Mouse (Mus musculus): ENCODE data around the gene Pnkp. TPM values are rescaled to one million over a fixed set of nuclear protein-coding genes. Genes with fewer than 3 reads are reported as not detected.

Gene Pnkp
- polyA plus RNA-seq, 1 experiment from 2014 or later: 39.8 TPM

DNA sequence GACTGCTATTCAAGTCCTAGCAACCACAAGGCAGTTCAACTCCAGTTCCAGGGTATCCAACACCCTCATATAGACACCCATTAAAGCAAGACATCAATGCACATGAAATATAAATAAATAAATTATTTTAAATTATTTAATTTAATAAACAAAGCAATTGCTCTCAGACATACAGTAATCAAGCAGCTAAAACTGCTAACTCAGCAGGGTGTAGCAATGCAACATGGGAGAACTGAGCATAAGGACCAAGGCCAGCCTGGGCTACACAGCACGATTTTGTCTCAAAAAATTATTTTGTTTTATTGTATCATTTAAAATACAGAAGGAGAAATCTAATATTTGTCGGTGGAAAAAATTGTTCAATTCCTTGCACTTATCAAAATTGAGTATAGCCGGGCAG is 37.2 kb downstream of the Pnkp start:
- 90% methylated on average over 3 of the region's 3 CpGs for WGBS
- DNase-seq (ENCODE audit: extremely low spot score, low spot score): no peak
- Histone ChIP-seq H3K4me3 (no peak overlapping the region), H3K9me3 (no peaks in the 10 kb centered on the region), H3K36me3 (replicated peaks) (peaks cover 36% of the 10 kb centered on the region), H3K27me3 (ENCODE audit: poor library complexity, severe bottlenecking) (no peaks in the 10 kb centered on the region), H3K4me1 (peaks cover 73% of the 10 kb centered on the region), H3K27ac (peak overlapping the region; percentile 98)

- no peaks in the 10 kb centered on the region for H3K9me3 ChIP-seq
- H3K27me3 ChIP-seq (ENCODE audit: poor library complexity, severe bottlenecking): no peaks in the 10 kb centered on the region
- peaks cover 38% of the 10 kb centered on the region for H3K36me3 ChIP-seq (replicated peaks)
- 61% methylated on average over 7 of the region's 7 CpGs for WGBS
- DNase-seq (ENCODE audit: extremely low spot score, low spot score): no peak
- peaks cover 78% of the 10 kb centered on the region for H3K4me1 ChIP-seq
- H3K27ac ChIP-seq: peak overlapping the region; percentile 98
- peak overlapping the region; percentile 74 for H3K4me3 ChIP-seq
Measured at GRCm38 (mm10) chr7:44895206-44895592, 38.3 kb downstream of the Pnkp start.

GRCm38 (mm10) chr7:44895593-44896434 is 38.9 kb downstream of the Pnkp start, which contains the start of gene Fuz:
Fuz (plus strand) TSS chr7:44896079.
- Histone ChIP-seq H3K9me3 (no peaks in the 10 kb centered on the region), H3K4me1 (peaks cover 78% of the 10 kb centered on the region), H3K36me3 (replicated peaks) (peaks cover 38% of the 10 kb centered on the region), H3K4me3 (peak within 1 kb of the TSS; percentile 74), H3K27ac (peak within 1 kb of the TSS; percentile 98), H3K27me3 (ENCODE audit: poor library complexity, severe bottlenecking) (no peaks in the 10 kb centered on the region)
- DNase-seq (ENCODE audit: extremely low spot score, low spot score): peak; percentile 94
- WGBS: under 1% methylated on average over 34 of the region's 34 CpGs

- peak; percentile 33 for DNase-seq (ENCODE audit: extremely low spot score, low spot score)
- Histone ChIP-seq H3K27ac (peak overlapping the region; percentile 98), H3K4me3 (peak overlapping the region; percentile 74), H3K27me3 (ENCODE audit: poor library complexity, severe bottlenecking) (no peaks in the 10 kb centered on the region), H3K36me3 (replicated peaks) (peaks cover 40% of the 10 kb centered on the region), H3K4me1 (peaks cover 78% of the 10 kb centered on the region), H3K9me3 (no peaks in the 10 kb centered on the region)
- WGBS: 43% methylated on average over 10 of the region's 10 CpGs
Measured at GRCm38 (mm10) chr7:44896499-44896898, 39.6 kb downstream of the Pnkp start.

DNA sequence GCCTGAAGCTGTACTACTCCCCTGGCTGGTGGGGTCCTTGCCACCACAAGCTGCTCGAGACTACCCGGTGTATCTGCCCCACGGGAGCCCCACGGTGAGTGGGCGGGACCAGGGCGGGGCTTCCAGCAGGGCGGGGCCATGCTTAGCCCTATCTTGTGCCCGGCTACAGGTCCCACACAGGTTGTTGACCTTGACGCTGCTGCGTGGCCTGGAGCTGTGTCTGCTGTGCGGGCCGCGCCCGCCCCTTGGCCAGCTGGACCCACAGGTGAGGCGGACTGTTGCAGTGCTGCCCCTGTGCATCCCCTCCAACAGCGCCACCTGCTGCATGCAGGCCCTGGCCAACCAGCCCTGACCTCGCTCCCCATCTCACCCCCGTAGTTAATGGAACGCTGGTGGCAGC is 41.7 kb downstream of the Pnkp start:
- 32% methylated on average over 19 of the region's 19 CpGs for WGBS
- no peak for DNase-seq (ENCODE audit: extremely low spot score, low spot score)
- Histone ChIP-seq H3K36me3 (replicated peaks) (peaks cover 61% of the 10 kb centered on the region), H3K27ac (peak overlapping the region; percentile 54), H3K4me1 (peaks cover 77% of the 10 kb centered on the region), H3K4me3 (peak overlapping the region; percentile 25), H3K9me3 (no peaks in the 10 kb centered on the region), H3K27me3 (ENCODE audit: poor library complexity, severe bottlenecking) (no peaks in the 10 kb centered on the region)

- 91% methylated on average over 11 of the region's 11 CpGs for WGBS
- no peaks in the 10 kb centered on the region for H3K9me3 ChIP-seq
- DNase-seq (ENCODE audit: extremely low spot score, low spot score): no peak
- H3K27ac ChIP-seq: peak overlapping the region; percentile 77
- peak overlapping the region; percentile 47; the same call in 1 of the 2 replicates for H3K4me3 ChIP-seq
- peaks cover 58% of the 10 kb centered on the region for H3K4me1 ChIP-seq
- H3K36me3 ChIP-seq (replicated peaks): peaks cover 81% of the 10 kb centered on the region
- H3K27me3 ChIP-seq (ENCODE audit: poor library complexity, severe bottlenecking): no peaks in the 10 kb centered on the region
Measured at GRCm38 (mm10) chr7:44900632-44901031, 43.7 kb downstream of the Pnkp start.

DNA sequence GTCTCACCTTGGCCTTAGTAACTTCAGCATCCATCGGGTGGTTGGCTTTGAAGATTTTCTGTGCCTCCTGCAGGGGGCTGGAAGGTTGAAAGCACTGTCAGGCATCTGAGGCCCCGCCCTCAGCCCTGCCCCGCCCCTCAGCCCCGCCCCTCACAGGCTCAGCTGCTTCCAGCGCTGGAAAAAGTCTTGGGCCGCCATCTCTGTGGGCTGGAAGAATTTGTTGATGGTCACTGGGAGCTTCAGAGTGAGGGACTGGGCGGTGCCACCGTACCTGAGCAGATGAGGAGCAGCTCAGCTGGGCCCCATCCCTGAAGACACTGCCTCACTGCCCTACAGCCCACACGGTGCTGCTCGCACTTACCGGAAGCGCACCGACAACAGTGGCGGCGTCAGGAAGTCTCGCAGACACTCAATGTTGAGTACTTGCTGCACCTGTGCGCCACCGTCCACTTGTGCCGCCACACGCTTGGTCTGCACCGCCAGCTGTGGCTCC is 44.3 kb downstream of the Pnkp start:
- Histone ChIP-seq H3K4me1 (peaks cover 55% of the 10 kb centered on the region), H3K36me3 (replicated peaks) (peaks cover 88% of the 10 kb centered on the region), H3K27ac (peak overlapping the region; percentile 77), H3K4me3 (peak overlapping the region; percentile 47), H3K27me3 (ENCODE audit: poor library complexity, severe bottlenecking) (no peaks in the 10 kb centered on the region), H3K9me3 (no peaks in the 10 kb centered on the region)
- 14% methylated on average over 21 of the region's 21 CpGs for WGBS
- DNase-seq (ENCODE audit: extremely low spot score, low spot score): peak; percentile 77

- Histone ChIP-seq H3K27me3 (ENCODE audit: poor library complexity, severe bottlenecking) (no peaks in the 10 kb centered on the region), H3K4me1 (peaks cover 19% of the 10 kb centered on the region), H3K4me3 (peak overlapping the region; percentile 7; the same call in 1 of the 2 replicates), H3K27ac (no peak overlapping the region), H3K9me3 (no peaks in the 10 kb centered on the region), H3K36me3 (replicated peaks) (peaks cover 99% of the 10 kb centered on the region)
- no peak for DNase-seq (ENCODE audit: extremely low spot score, low spot score)
- WGBS: 92% methylated on average over 20 of the region's 20 CpGs
Measured at GRCm38 (mm10) chr7:44905430-44905829, 48.5 kb downstream of the Pnkp start.

DNA sequence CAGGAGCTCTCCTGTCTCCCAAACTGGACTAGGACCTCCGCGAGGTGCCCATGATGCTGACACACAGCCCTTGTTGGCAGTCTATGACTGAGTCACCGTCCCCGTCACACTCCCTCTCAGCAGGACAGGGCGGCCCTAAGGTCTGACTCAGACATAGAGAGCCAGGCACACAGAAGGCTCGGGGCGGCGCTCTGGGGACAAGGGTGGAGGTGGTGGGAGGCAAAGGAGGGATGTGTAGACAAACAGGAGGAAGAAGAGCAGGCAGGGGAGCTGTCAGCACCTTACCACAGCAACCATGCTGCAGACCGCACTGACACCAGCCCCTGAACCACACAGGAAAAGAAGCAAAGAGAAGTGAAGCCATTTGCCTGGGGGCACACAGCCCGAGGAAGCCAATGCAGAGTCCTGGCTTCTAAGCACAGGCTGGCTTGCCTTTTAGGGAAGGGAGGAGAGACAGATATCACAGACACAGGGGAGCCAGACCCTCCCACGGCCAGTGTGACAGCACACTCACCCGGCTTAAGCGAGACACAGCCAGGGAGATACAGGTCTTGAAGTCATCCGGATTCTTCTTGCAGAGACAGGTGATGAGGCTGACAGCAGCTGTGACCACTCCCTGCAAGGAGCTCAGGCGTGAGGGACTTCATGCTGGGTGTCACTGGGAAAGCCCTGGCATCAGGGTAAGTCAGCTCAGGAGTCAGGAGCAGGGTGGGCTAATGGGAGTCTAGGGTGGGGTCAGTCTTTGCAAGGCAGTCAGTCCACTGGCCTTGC is 52.0 kb downstream of the Pnkp start:
- WGBS: 93% methylated on average over 15 of the region's 15 CpGs
- H3K36me3 ChIP-seq (replicated peaks): peaks cover 100% of the 10 kb centered on the region
- no peaks in the 10 kb centered on the region for H3K9me3 ChIP-seq
- DNase-seq (ENCODE audit: extremely low spot score, low spot score): no peak
- no peaks in the 10 kb centered on the region for H3K4me1 ChIP-seq
- no peak overlapping the region for H3K27ac ChIP-seq
- H3K4me3 ChIP-seq: no peak overlapping the region
- H3K27me3 ChIP-seq (ENCODE audit: poor library complexity, severe bottlenecking): no peaks in the 10 kb centered on the region

MicroRNAs within 50 kb of the gene (microRNA counts, 519-probe panel; counts per million panel counts)
- 341 counts per million, percentile 65 among the panel's probes with 10 or more counts for microRNA mmu-miR-707

Small RNA genes lying within 50 kb of the gene (microRNA-seq; reads per million reads assigned to microRNA genes)
- gene Mir707: not detected

Other genes with a start within 250 kb of the Pnkp start
- 1.5 and 1.8 TPM in 2 replicates for gene Myh14, start 186.3 kb upstream of the Pnkp start, polyA plus RNA-seq (2016; fragmentation: Nextera tagmentation; extraction: Ambion mirVana)
- gene Izumo2, start 148.4 kb upstream of the Pnkp start, polyA plus RNA-seq (2016; fragmentation: Nextera tagmentation; extraction: Ambion mirVana): not detected in 2 replicates
- 42.1 and 43.4 TPM in 2 replicates for gene Vrk3, start 108.7 kb upstream of the Pnkp start, polyA plus RNA-seq (2016; fragmentation: Nextera tagmentation; extraction: Ambion mirVana)
- gene Zfp473, start 106.1 kb upstream of the Pnkp start, polyA plus RNA-seq (2016; fragmentation: Nextera tagmentation; extraction: Ambion mirVana): 3.5 and 4.3 TPM in 2 replicates
- gene Nup62, start 41.1 kb upstream of the Pnkp start, polyA plus RNA-seq (2016; fragmentation: Nextera tagmentation; extraction: Ambion mirVana): 168 and 172 TPM in 2 replicates
- 0.85 and 1.7 TPM in 2 replicates for gene Il4i1, start 40.8 kb upstream of the Pnkp start, polyA plus RNA-seq (2016; fragmentation: Nextera tagmentation; extraction: Ambion mirVana)
- gene Atf5, start 40.5 kb upstream of the Pnkp start, polyA plus RNA-seq (2016; fragmentation: Nextera tagmentation; extraction: Ambion mirVana): 3.3 and 3.6 TPM in 2 replicates
- 84.3 and 84.6 TPM in 2 replicates for gene Akt1s1, start 8.1 kb upstream of the Pnkp start, polyA plus RNA-seq (2016; fragmentation: Nextera tagmentation; extraction: Ambion mirVana)
- gene Tbc1d17, start 8.1 kb upstream of the Pnkp start, polyA plus RNA-seq (2016; fragmentation: Nextera tagmentation; extraction: Ambion mirVana): 72.8 and 73.6 TPM in 2 replicates
- gene Ptov1, start 12.6 kb downstream of the Pnkp start, polyA plus RNA-seq (2016; fragmentation: Nextera tagmentation; extraction: Ambion mirVana): 415 and 438 TPM in 2 replicates
- gene Med25, start 35.6 kb downstream of the Pnkp start, polyA plus RNA-seq (2016; fragmentation: Nextera tagmentation; extraction: Ambion mirVana): 175 and 185 TPM in 2 replicates
- gene Fuz, start 38.9 kb downstream of the Pnkp start, polyA plus RNA-seq (2016; fragmentation: Nextera tagmentation; extraction: Ambion mirVana): 24.8 and 25.0 TPM in 2 replicates
- 69.1 and 69.5 TPM in 2 replicates for gene Ap2a1, start 72.4 kb downstream of the Pnkp start, polyA plus RNA-seq (2016; fragmentation: Nextera tagmentation; extraction: Ambion mirVana)
- gene Tsks, start 86.1 kb downstream of the Pnkp start, polyA plus RNA-seq (2016; fragmentation: Nextera tagmentation; extraction: Ambion mirVana): 0.47 TPM in 1 of 2 replicates, not detected in the other
- 19.4 and 20.8 TPM in 2 replicates for gene Cpt1c, start 117.7 kb downstream of the Pnkp start, polyA plus RNA-seq (2016; fragmentation: Nextera tagmentation; extraction: Ambion mirVana)
- gene Prmt1, start 129.4 kb downstream of the Pnkp start, polyA plus RNA-seq (2016; fragmentation: Nextera tagmentation; extraction: Ambion mirVana): 909 and 984 TPM in 2 replicates
- gene Irf3, start 140.5 kb downstream of the Pnkp start, polyA plus RNA-seq (2016; fragmentation: Nextera tagmentation; extraction: Ambion mirVana): 70.5 and 76.0 TPM in 2 replicates
- 80.7 and 83.9 TPM in 2 replicates for gene Bcl2l12, start 141.6 kb downstream of the Pnkp start, polyA plus RNA-seq (2016; fragmentation: Nextera tagmentation; extraction: Ambion mirVana)
- 39.9 and 41.0 TPM in 2 replicates for gene Scaf1, start 159.2 kb downstream of the Pnkp start, polyA plus RNA-seq (2016; fragmentation: Nextera tagmentation; extraction: Ambion mirVana)
- 15.0 and 16.8 TPM in 2 replicates for gene Rras, start 160.8 kb downstream of the Pnkp start, polyA plus RNA-seq (2016; fragmentation: Nextera tagmentation; extraction: Ambion mirVana)
- gene Prr12, start 195.7 kb downstream of the Pnkp start, polyA plus RNA-seq (2016; fragmentation: Nextera tagmentation; extraction: Ambion mirVana): 11.9 and 12.7 TPM in 2 replicates
- gene Nosip, start 205.3 kb downstream of the Pnkp start, polyA plus RNA-seq (2016; fragmentation: Nextera tagmentation; extraction: Ambion mirVana): 61.2 and 67.6 TPM in 2 replicates
- 16.5 and 17.7 TPM in 2 replicates for gene Prrg2, start 205.5 kb downstream of the Pnkp start, polyA plus RNA-seq (2016; fragmentation: Nextera tagmentation; extraction: Ambion mirVana)
- 101 and 113 TPM in 2 replicates for gene Rcn3, start 235.1 kb downstream of the Pnkp start, polyA plus RNA-seq (2016; fragmentation: Nextera tagmentation; extraction: Ambion mirVana)
- 5.5 and 5.9 TPM in 2 replicates for gene Fcgrt, start 246.7 kb downstream of the Pnkp start, polyA plus RNA-seq (2016; fragmentation: Nextera tagmentation; extraction: Ambion mirVana)